Mouse (Mus musculus) ES-E14 (cell line): ENCODE measurements around the gene Vps35.

Experiments used
- MAFK ChIP-seq: IDR thresholded peaks from 2 replicates; pipeline ENCODE4 v1.6.1; 2014; ENCODE audit warnings: mild to moderate bottlenecking, low read depth, low read length, inconsistent platforms; ENCODE audit not compliant: insufficient read depth
- ZNF384 ChIP-seq: IDR thresholded peaks from 2 replicates; pipeline ENCODE4 v1.6.1; 2012; ENCODE audit warnings: low read depth, low read length, inconsistent platforms

DNA sequence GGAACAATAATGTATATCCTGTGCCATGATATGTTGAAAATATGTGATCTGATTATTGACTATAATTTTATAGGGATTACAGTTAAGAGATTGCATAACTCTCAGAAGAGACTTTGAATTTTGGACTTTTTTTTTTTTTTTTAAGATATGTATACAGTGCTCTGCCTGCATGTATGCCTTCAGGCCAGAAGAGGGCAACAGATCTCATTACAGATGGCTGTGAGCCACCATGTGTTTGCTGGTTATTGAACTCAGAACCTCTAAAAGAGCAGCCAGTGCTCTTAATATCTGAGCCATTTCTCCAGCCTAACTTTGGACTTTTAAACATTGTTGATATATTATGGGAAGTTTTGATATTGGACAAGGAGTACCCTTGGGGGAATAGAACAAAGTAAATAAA is 12.1 kb upstream of the Vps35 start:
- TF ChIP-seq ZNF384 (peak; percentile 62), MAFK (no peak)
